Mouse (Mus musculus) colon, adult 2 months (tissue): ENCODE measurements around the gene Rex2. TPM values are rescaled to one million over a fixed set of nuclear protein-coding genes. Genes with fewer than 3 reads are reported as not detected.

Source experiments
- polyA plus RNA-seq: library from polyadenylated mRNA; depleted of rRNA; stranded (reverse); fragments of >200 nt; gene quantifications from 2 replicates; pipeline ENCODE4 v1.2.3, GENCODE M21; 2012; rRNA removed

Gene Rex2
- polyA plus RNA-seq, result not detected in 2 replicates

GRCm38 (mm10) chr4:147021550-147021949 lies at the start of gene Rex2:
Gene Rex2 (plus strand): TSS chr4:147021850.

Other genes with a start within 250 kb of the Rex2 start
- gene Gm21411, start 112.3 kb upstream of the Rex2 start, polyA plus RNA-seq, result not detected in 2 replicates
- not detected in 2 replicates for gene Zfp989, start 49.9 kb upstream of the Rex2 start, polyA plus RNA-seq
- gene Zfp991, start 110.2 kb downstream of the Rex2 start, polyA plus RNA-seq, result 0.06 TPM in 1 of 2 replicates, not detected in the other